Mouse (Mus musculus): ENCODE measurements around the gene Stfa2l1.
"Not testable (repeated sequence)": the region's sequence is repeated elsewhere in the genome, so short reads cannot be mapped to it uniquely, and the experiment has no call there.

DNA sequence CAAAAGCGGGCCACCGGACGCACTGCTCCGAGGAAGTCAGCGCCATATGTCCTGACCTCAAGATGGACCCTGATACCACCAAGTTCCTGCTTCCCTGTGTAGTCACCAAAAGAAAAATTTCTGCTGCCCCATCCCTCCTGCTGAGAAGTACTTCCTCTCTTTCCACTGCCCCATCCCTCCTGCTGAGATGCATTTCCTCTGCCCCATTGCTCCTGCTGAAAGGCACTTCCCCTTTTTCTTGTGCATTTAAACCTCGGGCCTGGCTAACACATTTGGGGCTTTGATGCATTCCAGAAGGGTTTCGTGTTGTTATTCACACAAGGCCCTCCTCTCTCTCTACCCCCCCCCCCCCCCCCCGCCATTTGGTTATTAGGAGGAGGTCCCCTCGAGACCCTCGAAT lies 11.2 kb downstream of the Stfa2l1 start:
- not testable (repeated sequence) for TF ChIP-seq GATA1 (IDR thresholded peaks at IDR 0.05; ENCODE audit: borderline replicate concordance, low read length); FLI1 (IDR thresholded peaks at IDR 0.05; ENCODE audit: low read length)
